Mouse (Mus musculus): Measurements from ENCODE around the gene Pcnx3.
A peak's percentile ranks its signal among the peaks of the same experiment; 100 is the strongest.

Gene Pcnx3

GRCm38 (mm10) chr19:5688200-5689087 lies at the start of gene Pcnx3, which contains the start of gene Map3k11:
Gene Pcnx3 (minus strand): TSS chr19:5688908.
Gene Map3k11 (plus strand): TSS chr19:5688742.
- DNase-seq, result peak; percentile 99

- DNase-seq, result no peak
These were observed 45.6 kb upstream of the Pcnx3 start for GRCm38 (mm10) chr19:5734325-5734724.

GRCm38 (mm10) chr19:5731264-5731978 lies 42.7 kb upstream of the Pcnx3 start:
- DNase-seq, result peak; percentile 97

GRCm38 (mm10) chr19:5730314-5731186 lies 41.8 kb upstream of the Pcnx3 start:
- peak; percentile 50 for DNase-seq

GRCm38 (mm10) chr19:5729444-5729815 lies 40.7 kb upstream of the Pcnx3 start, which contains the start of gene Fam89b:
Gene Fam89b (minus strand): TSS chr19:5729653.
- DNase-seq, result peak; percentile 96

GRCm38 (mm10) chr19:5728631-5729443 lies 40.1 kb upstream of the Pcnx3 start:
- peak; percentile 66 for DNase-seq

GRCm38 (mm10) chr19:5727701-5728100 lies 39.0 kb upstream of the Pcnx3 start:
- peak; percentile 92 for DNase-seq

- DNase-seq, result peak; percentile 36
These were observed 38.4 kb upstream of the Pcnx3 start for GRCm38 (mm10) chr19:5726961-5727578.

- peak; percentile 85 for DNase-seq
These were observed 37.2 kb upstream of the Pcnx3 start, which contains the start of gene Ehbp1l1 for GRCm38 (mm10) chr19:5725767-5726515. Gene Ehbp1l1 (minus strand): TSS chr19:5726317.

GRCm38 (mm10) chr19:5725029-5725707 lies 36.5 kb upstream of the Pcnx3 start:
- DNase-seq, result peak; percentile 49

GRCm38 (mm10) chr19:5724549-5724941 lies 35.8 kb upstream of the Pcnx3 start:
- DNase-seq, result peak; percentile 93

- DNase-seq, result no peak
These were observed 35.3 kb upstream of the Pcnx3 start for GRCm38 (mm10) chr19:5723934-5724548.

GRCm38 (mm10) chr19:5722848-5723425 lies 34.2 kb upstream of the Pcnx3 start:
- DNase-seq, result no peak

- no peak for DNase-seq
These were observed 32.5 kb upstream of the Pcnx3 start for GRCm38 (mm10) chr19:5721233-5721632.

- no peak for DNase-seq
These were observed 28.2 kb upstream of the Pcnx3 start for GRCm38 (mm10) chr19:5716955-5717354.

- DNase-seq, result peak; percentile 69
These were observed 27.3 kb upstream of the Pcnx3 start for GRCm38 (mm10) chr19:5715793-5716688.

GRCm38 (mm10) chr19:5713730-5714129 lies 25.0 kb upstream of the Pcnx3 start:
- DNase-seq, result peak; percentile 93

GRCm38 (mm10) chr19:5713255-5713654 lies 24.5 kb upstream of the Pcnx3 start:
- no peak for DNase-seq

All from lung, postnatal 36 days (tissue).